Mouse (Mus musculus): ENCODE results near the gene Zkscan6.

Zkscan6 gene

DNA sequence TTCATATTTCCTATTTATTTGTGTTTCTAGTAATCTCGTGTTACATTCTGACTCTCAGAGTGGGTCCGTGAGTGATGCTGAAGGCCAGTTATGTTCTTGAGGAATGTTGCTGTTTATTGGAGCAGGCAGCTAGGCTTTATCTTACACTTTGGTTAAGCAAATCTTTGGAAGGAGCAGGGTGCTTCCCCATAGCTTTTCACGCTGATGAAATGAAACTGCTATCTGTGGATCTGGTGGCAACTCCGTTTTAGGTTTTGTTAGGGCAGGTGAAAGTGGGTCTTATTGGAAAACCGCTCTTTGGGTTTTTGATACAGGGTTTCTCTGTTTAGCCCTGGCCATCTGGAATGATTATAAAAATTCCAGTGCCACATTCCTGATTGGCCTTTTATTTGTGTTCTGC is 5.1 kb downstream of the Zkscan6 start:
- DNase-seq (ENCODE audit: low read depth, low spot score): no peak

DNA sequence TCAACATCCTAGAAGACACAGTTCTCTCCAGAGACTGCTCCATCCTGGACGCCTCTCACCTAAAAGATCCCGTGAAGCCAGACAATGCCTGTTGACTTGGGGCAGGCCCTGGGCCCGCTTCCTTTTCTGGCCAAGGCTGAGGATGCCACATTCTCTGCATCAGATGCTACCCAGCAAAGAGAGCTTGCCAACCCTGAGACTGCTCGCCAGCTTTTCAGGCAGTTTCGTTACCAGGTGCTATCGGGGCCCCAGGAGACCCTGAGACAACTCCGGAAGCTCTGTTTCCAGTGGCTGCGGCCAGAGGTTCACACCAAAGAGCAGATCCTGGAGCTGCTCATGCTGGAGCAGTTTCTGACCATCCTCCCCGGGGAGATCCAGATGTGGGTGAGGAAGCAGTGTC is 7.4 kb downstream of the Zkscan6 start:
- DNase-seq (ENCODE audit: low read depth, low spot score): no peak

DNA sequence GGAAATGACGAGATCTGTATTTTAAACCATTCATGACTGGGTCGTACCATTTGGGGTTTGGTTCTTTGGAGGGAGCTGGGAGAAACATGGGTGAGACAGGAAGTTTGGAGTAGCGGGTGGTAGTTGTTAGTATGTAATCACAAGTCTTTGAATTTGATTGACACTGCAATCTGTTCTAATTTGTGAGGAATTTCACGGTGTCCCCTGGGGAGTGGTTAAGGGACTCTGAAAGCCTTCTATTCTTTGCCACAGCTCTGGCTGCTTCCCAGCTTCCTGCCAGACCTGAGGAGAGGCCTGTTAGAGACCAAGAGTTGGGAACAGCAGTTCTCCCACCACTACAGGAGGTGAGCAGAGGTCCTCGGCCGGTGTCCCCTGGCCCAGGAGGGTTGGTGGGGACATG is 9.3 kb downstream of the Zkscan6 start:
- DNase-seq (ENCODE audit: low read depth, low spot score): no peak

DNA sequence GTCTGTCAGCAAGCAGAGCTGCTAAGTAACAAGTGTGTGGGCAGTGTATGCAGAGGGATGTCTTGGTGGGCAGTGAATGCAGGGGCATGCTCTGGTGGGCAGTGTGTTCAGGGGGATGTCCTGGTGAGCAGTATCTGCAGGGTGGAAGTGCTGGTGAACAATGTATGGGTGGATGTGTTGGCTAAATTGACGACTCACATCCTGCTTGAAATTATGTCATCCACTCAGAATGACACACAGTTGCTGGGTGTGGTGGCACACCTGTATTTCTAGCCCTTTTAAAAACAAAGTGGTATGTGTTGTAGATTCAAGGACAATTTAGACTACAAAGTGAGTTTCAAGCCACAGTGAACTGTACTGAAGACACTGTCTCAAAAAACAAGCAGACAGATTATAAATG is 11.2 kb downstream of the Zkscan6 start:
- DNase-seq (ENCODE audit: low read depth, low spot score): no peak

DNA sequence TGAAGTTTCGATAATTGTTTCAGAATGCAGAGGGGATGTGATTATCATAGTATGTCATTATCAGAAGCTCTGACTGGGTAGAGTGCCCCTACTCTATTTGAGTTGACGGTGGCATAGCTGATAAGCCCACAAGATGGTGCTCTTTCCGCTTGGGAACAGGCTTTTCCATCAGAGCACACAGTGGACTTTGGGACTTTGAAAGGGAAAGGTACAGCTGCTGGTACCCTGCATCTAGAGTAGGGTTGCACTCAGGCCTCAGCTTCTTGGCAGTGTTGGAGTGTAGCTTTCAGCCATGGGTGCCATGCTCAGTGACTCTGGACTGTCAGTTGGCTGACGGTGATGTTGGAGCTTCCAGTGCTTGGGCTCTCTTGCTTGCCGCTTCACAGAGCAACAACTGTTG is 13.3 kb downstream of the Zkscan6 start:
- DNase-seq (ENCODE audit: low read depth, low spot score): peak; percentile 17

DNA sequence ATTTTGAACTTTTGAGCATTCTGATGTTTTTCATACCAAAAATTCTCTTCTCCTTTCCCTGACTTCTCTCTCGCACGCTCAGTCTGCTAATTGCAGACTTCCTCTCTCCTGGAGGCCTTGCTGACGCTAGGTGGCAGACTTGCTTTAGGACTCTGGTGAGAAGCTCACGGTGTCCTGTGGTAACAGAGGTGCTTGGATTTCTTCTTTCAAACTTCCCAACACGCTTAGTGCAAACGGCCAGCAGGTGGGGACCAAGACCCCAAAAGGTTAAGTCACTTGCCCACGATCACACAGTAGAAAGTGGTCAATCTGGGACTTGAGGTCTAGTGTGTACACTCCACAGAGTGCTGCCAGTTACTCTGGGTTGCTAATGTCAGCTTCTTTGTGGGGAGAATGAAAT is 13.9 kb downstream of the Zkscan6 start:
- DNase-seq (ENCODE audit: low read depth, low spot score): peak; percentile 83

DNA sequence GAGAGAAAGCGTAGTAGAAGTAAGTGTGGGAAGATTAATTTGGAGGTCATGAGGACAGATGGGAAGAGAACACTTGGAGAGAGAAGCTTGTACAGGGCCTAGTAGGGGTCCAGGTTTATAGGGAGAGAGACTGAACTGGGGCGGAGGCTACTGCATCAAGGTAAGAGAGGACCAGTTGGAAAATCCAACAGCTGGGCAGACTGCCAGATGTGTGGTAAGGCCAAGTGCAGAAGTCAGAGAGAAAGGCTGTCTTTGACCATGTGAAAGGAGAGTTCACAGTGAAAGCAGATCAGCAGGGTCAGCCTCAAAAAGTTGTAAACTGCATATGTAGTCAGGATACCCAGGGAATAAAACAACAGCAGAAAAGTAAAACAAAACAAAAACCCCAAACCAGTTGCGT is 17.6 kb downstream of the Zkscan6 start:
- no peak for DNase-seq (ENCODE audit: low read depth, low spot score)

DNA sequence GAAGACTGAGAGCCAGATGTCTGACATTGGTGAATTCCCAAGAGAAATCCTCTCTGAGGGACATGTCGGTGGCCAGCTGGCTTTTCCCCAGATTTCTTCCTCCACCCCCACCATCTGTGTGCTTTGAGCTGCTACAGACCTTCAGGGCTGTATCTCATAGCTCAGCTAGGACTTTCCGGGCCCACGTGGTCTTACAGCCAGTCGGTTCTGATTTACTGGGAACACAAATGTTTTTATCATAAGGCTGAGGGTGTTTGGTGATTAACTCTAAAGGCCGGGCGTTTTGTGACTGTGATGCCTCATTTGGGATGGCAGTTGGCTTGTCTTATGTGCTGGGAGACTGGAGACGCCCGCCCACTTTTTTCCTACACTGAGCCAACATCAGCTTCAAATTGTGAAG is 32.0 kb downstream of the Zkscan6 start:
- DNase-seq (ENCODE audit: low read depth, low spot score): no peak

DNA sequence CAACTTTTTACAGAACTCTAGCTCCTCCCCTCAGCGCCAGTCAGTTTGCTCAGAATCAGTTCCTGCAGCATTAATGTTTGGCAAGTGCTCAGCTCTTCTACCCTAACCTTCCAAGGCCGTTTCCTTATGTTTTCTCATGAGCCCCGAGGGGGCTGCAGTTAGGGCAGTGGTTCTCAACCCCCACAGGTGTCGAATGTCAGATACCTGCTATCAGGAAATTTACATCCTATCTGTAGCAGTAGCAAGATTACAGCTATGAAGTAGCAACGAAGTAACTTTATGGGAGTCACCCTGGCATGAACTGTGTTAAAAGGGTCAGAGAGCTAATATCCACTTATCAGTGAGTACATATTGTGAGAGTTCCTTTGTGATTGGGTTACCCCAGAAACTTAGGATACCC is 39.5 kb downstream of the Zkscan6 start:
- DNase-seq (ENCODE audit: low read depth, low spot score): no peak

DNA sequence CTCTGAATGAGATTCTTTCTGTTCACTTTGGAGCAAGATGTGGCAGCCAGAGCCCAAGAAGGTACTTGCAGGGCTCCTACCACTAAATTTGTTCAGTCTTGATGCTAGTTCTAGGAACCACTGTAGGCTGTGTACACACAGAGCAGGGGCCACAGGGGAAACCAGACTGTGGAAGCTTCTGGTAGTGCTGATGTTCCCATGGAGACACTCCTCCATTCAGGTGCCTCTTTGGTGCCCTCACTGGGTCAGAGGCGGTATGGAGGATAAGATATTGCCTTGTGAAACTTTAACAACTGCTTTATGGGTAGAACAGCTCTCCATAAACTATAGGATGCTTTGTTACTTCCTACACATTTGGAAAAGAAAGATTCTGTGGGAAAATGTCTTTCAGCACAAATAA is 45.1 kb downstream of the Zkscan6 start:
- peak; percentile 47 for DNase-seq (ENCODE audit: low read depth, low spot score)

DNA sequence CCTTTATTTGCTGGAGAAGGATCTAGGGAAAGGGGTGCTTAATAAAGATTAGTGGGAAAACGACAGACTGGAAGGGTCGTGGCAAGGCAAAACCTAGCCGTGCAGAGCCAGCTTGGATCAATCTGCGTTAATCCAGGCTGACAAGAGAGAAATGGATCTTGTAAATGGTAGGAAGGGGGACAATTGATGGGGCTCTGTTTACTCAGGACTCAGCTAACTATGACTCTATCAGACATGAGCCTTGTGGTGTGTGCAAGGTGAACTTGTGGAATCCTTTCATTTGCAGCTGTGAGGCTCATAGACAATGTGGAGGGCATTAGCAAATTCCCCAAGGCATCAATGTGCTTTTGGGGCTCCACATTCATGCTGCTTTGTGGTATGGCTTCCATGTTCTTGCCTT is 54.5 kb downstream of the Zkscan6 start:
- no peak for DNase-seq (ENCODE audit: low read depth, low spot score)

DNA sequence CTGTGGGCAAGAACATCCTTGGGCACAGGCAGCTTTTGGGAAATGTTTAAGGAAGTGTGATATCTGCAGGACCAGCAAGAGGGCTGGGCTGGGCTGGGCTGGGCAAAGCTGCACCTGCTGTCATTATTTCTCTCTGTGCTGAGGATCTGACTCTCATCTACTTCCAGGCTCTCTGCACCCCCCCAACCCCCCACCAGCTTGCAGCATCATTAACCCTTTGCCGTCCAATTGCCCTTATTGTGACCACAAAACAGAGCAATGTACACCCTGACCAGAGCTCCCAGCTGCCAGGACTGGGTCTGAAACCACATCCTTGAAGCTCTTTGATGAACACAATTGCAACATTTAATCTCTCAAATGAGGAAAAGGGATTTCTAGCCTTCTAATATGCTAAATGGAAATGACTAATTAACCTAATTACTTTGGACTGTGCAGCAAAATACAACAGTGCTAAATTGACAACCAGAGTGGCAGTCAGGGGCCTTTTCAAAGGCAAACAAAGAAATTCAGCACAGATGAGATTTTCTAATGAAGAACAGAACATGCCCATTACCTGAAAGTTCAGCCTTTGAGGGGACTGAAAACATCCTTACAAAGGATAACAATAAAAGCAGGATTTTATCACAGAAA is 70.3 kb downstream of the Zkscan6 start:
- DNase-seq (ENCODE audit: low read depth, low spot score): no peak

Measured in ZHBTc4 (cell line).